Mouse (Mus musculus): ENCODE results near the gene 4930455H04Rik.

The 4930455H04Rik gene

DNA sequence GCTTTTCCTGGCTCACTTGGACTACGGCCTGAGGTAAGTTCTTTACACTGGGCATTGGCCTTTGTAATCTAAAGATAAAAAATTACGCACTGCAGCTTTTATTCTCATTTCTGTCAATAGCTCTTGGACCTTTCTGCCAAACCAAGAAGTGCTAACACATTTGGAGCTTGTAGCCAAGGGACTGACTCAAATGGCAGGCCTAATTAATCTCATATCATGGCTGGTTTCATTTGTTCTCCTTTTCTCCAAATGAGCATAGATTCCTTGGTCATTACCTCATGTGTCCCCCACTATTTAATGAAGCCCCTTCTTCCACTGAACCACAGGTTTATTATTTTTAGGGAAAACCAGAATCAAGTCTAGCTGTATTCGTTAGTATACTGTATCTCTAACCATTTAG lies 20.2 kb downstream of the 4930455H04Rik start:
- no peak for DNase-seq (ENCODE audit: low read depth, low spot score)
- H3K36me3 ChIP-seq (ENCODE audit: control insufficient read depth, insufficient read depth, low read length, poor library complexity, severe bottlenecking): no peaks in the 10 kb centered on the region
- H3K27me3 ChIP-seq (ENCODE audit: control insufficient read depth, insufficient read depth, low read length, poor library complexity, severe bottlenecking): no peaks in the 10 kb centered on the region

DNA sequence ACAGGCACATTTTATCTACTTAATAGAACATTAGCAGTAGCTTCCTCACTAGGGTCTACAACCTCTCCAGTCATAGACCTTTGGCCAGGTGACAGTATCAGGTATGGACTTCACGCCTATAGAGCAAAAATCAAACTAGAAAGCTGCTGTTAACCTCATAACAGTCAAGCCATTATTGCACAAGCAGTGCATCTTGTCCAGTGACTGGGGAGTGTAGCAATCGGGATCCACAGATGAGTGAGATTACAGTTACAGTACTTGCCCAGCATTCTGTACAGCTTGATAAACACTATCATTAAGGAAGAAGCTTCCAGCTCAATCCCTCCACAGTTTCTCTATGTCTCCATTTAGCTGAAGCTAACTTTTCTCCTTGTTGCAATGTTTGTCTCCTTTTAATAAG lies 23.1 kb downstream of the 4930455H04Rik start:
- H3K36me3 ChIP-seq (ENCODE audit: control insufficient read depth, insufficient read depth, low read length, poor library complexity, severe bottlenecking): no peaks in the 10 kb centered on the region
- no peak for DNase-seq (ENCODE audit: low read depth, low spot score)
- no peaks in the 10 kb centered on the region for H3K27me3 ChIP-seq (ENCODE audit: control insufficient read depth, insufficient read depth, low read length, poor library complexity, severe bottlenecking)

DNA sequence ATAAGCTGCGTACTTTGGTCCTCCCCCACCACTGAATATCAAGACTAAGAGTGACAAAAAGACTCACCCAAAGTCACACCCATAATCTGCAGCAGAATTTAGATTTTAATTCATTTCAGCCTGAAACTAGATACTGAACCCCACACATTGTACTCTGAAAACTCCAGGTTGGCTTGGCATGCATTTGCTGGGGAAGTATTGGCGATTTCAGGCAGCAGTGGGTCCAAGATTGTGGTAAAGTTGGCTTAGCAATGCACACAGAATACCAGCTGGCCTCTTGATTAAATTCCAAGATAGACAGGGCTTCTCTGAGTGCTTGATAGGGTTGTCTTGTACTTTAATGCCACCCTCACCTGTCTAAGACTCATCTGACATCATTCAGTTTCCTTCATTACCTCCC lies 24.9 kb downstream of the 4930455H04Rik start:
- Histone ChIP-seq H3K27me3 (ENCODE audit: control insufficient read depth, insufficient read depth, low read length, poor library complexity, severe bottlenecking) (no peaks in the 10 kb centered on the region), H3K36me3 (ENCODE audit: control insufficient read depth, insufficient read depth, low read length, poor library complexity, severe bottlenecking) (no peaks in the 10 kb centered on the region)
- no peak for DNase-seq (ENCODE audit: low read depth, low spot score)

DNA sequence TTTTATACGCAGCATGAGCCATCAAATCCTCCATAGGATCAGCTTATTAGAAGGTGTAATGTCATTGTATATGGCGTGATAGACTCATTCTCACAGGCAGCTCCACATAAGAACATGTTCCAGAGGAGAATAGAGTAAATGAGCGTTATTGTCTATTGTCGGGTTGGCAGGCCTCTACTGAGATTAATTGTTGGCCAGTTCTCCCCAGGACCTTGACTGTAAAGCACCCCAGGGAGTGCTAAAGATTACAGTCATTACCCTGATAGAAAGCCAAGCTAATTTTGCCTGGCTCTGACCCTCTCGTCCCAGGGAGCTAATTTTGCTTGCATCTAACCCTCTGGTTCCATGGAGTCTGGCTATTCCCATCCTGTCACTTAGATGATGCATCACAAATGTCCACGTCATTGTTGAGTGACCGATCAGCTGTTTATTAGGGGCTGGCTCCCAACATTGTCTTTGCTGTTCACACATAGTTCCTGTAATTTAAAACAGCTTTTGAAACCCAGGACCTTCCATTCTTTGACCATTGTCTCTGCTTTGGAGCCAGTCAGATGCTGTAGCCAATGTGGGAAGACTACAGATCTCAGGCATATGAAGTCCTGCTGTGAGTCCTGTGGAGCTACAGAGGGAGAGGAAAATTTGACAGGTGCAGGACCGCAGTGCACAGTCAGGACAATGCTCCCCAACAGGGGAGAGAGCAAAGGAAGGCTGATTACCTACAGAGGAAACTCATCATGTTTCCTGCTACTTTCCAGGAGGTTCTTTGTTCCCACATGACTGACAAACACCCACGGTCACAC lies 33.8 kb downstream of the 4930455H04Rik start:
- no peaks in the 10 kb centered on the region for H3K27me3 ChIP-seq (ENCODE audit: control insufficient read depth, insufficient read depth, low read length, poor library complexity, severe bottlenecking)
- DNase-seq (ENCODE audit: low read depth, low spot score): no peak

DNA sequence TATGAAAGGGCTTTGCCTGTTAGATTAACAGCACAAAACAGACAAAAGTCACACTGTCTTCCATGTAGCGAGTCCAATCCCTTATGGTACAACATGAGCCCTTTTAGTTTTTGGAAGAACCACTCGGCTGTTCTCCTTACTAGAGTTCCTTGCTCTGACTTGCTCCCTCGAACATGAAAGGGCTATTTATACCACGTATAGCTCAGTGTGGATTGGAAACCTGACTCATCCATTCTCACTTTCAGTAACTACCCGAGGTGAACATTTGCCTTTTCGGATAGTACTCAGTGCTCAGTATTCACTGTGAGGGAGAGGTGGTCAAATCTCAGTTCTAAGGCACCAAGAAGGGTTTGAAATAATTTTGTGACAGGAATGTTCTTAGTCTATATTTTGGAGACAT lies 35.3 kb downstream of the 4930455H04Rik start:
- DNase-seq (ENCODE audit: low read depth, low spot score): no peak
- Histone ChIP-seq H3K27me3 (ENCODE audit: control insufficient read depth, insufficient read depth, low read length, poor library complexity, severe bottlenecking) (no peaks in the 10 kb centered on the region), H3K36me3 (ENCODE audit: control insufficient read depth, insufficient read depth, low read length, poor library complexity, severe bottlenecking) (no peaks in the 10 kb centered on the region)

More for the DNA sequence above, 33.8 kb downstream of the 4930455H04Rik start:
- H3K36me3 ChIP-seq (ENCODE audit: control insufficient read depth, insufficient read depth, low read length, poor library complexity, severe bottlenecking): no peaks in the 10 kb centered on the region

DNA sequence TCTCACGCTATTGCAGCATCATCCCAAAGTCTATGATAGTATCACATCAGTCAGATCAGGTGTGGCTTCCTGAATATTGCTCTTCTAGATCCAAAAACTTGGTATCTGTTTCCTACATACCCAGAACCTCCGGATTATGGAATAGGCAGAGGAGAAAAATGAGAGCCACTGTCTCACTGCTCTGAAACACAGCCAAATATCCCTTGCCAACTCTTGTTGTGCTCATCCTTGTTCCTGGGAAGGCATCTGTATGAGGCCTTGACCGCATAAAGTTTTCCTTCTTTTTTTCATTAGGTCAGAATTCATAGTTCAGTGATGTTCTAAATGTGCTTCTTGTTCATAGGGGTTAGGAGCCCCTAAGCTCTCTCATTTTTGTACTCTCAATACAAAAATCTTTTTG lies 38.6 kb downstream of the 4930455H04Rik start:
- H3K36me3 ChIP-seq (ENCODE audit: control insufficient read depth, insufficient read depth, low read length, poor library complexity, severe bottlenecking): no peaks in the 10 kb centered on the region
- H3K27me3 ChIP-seq (ENCODE audit: control insufficient read depth, insufficient read depth, low read length, poor library complexity, severe bottlenecking): no peaks in the 10 kb centered on the region
- no peak for DNase-seq (ENCODE audit: low read depth, low spot score)

DNA sequence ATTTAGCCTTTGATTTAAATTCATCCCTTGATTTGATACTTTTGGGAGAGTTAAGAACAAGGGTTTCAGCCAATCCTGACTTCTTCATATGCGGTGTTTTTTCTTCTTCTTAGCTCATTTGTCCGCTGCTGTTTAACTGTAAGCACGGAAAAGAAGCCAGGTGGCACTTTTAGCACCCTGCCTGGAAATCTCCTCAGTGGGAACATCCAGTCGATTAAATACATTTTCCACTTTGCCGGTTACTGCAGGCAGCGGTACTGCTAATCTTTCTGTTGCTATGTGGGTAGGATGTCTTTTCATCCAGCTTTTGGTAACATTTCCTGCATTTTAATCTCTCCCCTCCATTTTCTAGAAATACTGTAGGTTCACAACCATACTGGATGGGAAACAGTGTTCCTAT lies 39.3 kb downstream of the 4930455H04Rik start:
- Histone ChIP-seq H3K36me3 (ENCODE audit: control insufficient read depth, insufficient read depth, low read length, poor library complexity, severe bottlenecking) (no peaks in the 10 kb centered on the region), H3K27me3 (ENCODE audit: control insufficient read depth, insufficient read depth, low read length, poor library complexity, severe bottlenecking) (no peaks in the 10 kb centered on the region)
- no peak for DNase-seq (ENCODE audit: low read depth, low spot score)

DNA sequence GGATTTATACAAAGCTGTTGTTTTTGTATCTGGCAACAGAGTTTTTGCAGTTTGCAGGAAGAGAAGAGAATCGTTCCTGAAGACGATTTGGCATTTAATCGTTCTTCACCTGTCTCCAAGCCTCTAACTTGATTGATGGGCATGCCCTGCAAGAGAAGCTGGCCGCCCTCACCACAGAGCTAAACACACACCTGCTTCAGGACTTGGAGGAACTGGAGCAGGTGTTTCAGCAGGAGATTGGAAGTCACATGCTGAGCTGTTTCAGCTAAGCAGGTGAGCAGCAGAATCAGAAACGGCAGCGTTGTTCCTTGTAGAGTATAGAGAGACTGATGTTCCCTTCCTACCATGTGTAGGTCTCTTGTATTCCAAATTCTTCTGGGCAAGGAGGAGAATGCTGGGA lies 42.1 kb downstream of the 4930455H04Rik start:
- no peak for DNase-seq (ENCODE audit: low read depth, low spot score)
- Histone ChIP-seq H3K36me3 (ENCODE audit: control insufficient read depth, insufficient read depth, low read length, poor library complexity, severe bottlenecking) (no peaks in the 10 kb centered on the region), H3K27me3 (ENCODE audit: control insufficient read depth, insufficient read depth, low read length, poor library complexity, severe bottlenecking) (no peaks in the 10 kb centered on the region)

DNA sequence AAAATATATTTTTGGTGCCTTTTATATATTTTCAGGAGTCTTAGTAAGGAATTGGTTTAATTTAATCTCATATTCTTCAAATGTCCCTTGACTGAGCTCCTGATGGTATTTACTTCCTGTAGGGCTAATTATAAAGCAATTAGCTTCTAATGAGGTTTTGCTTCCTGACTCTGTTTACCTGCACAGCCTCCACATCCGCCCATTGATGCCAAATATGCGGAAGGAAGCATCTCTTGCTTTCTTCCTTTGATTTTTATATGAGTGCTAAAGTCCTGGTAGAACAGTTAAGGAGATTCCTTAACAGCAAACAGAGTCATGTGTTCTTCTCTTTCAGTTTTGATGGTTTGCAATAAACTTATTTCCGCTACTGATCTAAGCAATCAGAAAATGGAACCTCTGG lies 52.3 kb downstream of the 4930455H04Rik start:
- no peak for DNase-seq (ENCODE audit: low read depth, low spot score)
- H3K27me3 ChIP-seq (ENCODE audit: control insufficient read depth, insufficient read depth, low read length, poor library complexity, severe bottlenecking): no peaks in the 10 kb centered on the region
- H3K36me3 ChIP-seq (ENCODE audit: control insufficient read depth, insufficient read depth, low read length, poor library complexity, severe bottlenecking): no peaks in the 10 kb centered on the region

DNA sequence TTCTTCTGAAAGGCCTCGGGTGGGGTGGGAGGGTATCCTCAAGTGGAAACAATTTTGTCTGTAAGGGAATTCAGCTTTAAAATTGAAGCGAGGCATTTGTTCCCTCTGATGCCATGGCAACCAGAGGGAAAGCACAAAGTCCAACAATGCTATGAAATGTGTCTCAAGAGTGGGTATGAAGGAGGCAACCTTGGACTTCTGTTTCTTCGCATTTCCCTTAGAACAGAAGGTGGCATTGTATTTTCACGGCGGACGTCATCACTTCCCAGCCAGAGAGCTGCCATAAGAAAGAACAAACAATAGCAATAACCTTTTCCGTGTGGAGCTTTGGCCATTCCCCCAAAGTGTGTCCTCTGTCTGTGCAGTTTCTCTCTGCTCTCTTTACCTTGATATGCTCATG lies 53.8 kb downstream of the 4930455H04Rik start:
- DNase-seq (ENCODE audit: low read depth, low spot score): no peak
- H3K27me3 ChIP-seq (ENCODE audit: control insufficient read depth, insufficient read depth, low read length, poor library complexity, severe bottlenecking): no peaks in the 10 kb centered on the region
- no peaks in the 10 kb centered on the region for H3K36me3 ChIP-seq (ENCODE audit: control insufficient read depth, insufficient read depth, low read length, poor library complexity, severe bottlenecking)

DNA sequence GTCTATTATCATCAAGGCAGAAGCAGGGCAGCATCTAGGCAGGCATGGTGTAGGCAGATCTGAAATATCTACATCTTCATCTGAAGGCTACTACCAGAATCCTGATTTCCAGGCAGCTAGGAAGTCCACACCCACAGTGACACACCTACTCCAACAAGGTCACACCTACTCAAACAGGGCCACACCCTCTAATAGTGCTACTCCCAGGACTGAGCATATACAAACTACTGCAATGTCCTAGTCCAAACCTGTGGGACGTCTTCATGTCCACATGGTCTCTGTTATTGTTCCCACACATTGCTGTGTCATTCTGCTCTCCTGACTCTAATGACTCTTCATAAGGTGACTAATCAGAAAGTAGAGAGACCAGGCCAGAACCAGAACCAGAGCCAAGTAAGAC lies 56.0 kb downstream of the 4930455H04Rik start:
- H3K36me3 ChIP-seq (ENCODE audit: control insufficient read depth, insufficient read depth, low read length, poor library complexity, severe bottlenecking): no peaks in the 10 kb centered on the region
- no peak for DNase-seq (ENCODE audit: low read depth, low spot score)

DNA sequence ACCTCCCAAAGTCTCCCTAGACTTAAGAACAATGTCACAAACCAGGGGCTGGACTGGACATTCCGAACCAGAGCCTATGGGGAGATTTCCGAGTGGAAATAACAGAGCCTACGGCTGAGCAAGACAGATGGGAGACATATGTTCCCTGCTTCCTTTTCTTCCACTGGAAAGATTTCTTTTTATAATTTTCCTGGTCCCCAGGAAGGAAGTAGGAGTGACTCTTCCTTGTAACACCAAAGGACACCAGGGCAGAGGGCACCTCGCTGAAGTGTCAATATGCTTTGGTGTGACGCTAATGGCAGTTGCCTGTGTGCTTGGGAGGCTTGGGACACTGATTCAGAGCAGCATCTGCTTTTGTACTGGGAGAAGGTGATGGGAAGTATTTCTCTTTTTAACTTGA lies 56.5 kb downstream of the 4930455H04Rik start:
- Histone ChIP-seq H3K36me3 (ENCODE audit: control insufficient read depth, insufficient read depth, low read length, poor library complexity, severe bottlenecking) (no peaks in the 10 kb centered on the region), H3K27me3 (ENCODE audit: control insufficient read depth, insufficient read depth, low read length, poor library complexity, severe bottlenecking) (no peaks in the 10 kb centered on the region)
- DNase-seq (ENCODE audit: low read depth, low spot score): no peak

More for the DNA sequence above, 56.0 kb downstream of the 4930455H04Rik start:
- no peaks in the 10 kb centered on the region for H3K27me3 ChIP-seq (ENCODE audit: control insufficient read depth, insufficient read depth, low read length, poor library complexity, severe bottlenecking)

DNA sequence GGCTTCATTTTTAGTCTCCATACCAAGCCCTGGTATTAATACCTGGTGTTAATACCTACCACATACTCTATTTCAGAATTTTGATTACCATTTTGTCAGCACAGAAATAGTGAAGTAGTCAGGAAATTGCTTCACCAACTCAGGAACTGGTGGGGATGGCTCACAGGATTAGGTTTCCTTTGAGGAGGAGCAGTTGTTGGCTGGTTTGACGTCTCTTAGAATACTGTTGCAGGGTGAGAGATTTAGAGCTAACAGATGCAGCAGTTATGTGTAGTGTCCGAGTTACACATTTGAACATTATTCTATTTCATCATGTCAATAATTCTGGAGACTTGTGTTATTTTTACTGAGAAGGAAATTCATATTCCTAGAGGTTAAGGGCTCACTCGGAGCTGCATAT lies 57.4 kb downstream of the 4930455H04Rik start:
- no peaks in the 10 kb centered on the region for H3K36me3 ChIP-seq (ENCODE audit: control insufficient read depth, insufficient read depth, low read length, poor library complexity, severe bottlenecking)
- H3K27me3 ChIP-seq (ENCODE audit: control insufficient read depth, insufficient read depth, low read length, poor library complexity, severe bottlenecking): no peaks in the 10 kb centered on the region
- no peak for DNase-seq (ENCODE audit: low read depth, low spot score)

Measured in splenic B cell, adult 2 months (primary cell).